Comparison of ENCODE assay signal across 8 mouse cellular contexts in genomic region chr3:129724505-129724904, GRCm38 (mm10). TPM values are rescaled to one million over a fixed set of nuclear protein-coding genes. Genes with fewer than 3 reads are reported as not detected.
DNase-seq lines count a peak whose midpoint lies in the region; ATAC-seq lines count a peak whose summit lies in the region.

No protein-coding gene starts in this region.

- H3K4me3 ChIP-seq in hindbrain, embryonic 14.5 days (replicated peaks; ENCODE audit: low read length): peak overlapping the region; percentile 55
- H3K4me3 ChIP-seq in midbrain, embryonic 14.5 days (replicated peaks; ENCODE audit: low read depth, low read length): peak overlapping the region; percentile 42

- ATAC-seq in hindbrain, embryonic 14.5 days (ENCODE audit: low FRiP score): peak; percentile 22; the same call in 1 of the 2 replicates
- peak; percentile 39; the same call in 1 of the 2 replicates for ATAC-seq in midbrain, embryonic 14.5 days (ENCODE audit: low FRiP score, low TSS enrichment)

- peak; percentile 22 for DNase-seq in kidney, postnatal 10 days
- DNase-seq in kidney, postnatal 4 days: no peak
- DNase-seq in cerebellum, postnatal 14 days: peak; percentile 13 to 26
- no peak for DNase-seq in hindbrain, embryonic 14.5 days (ENCODE audit: low spot score)
- peak; percentile 7 for DNase-seq in midbrain, embryonic 14.5 days
- no peak for DNase-seq in layer of hippocampus, postnatal 25 days (ENCODE audit: extremely low spot score in 1 of 2, low spot score in 1 of 2)
- DNase-seq in right cerebral cortex, postnatal 25 days: no peak
- DNase-seq in gastrocnemius, postnatal 10 days: no peak

- no peaks in the 10 kb centered on the region for H3K9me3 ChIP-seq in hindbrain, embryonic 14.5 days (ENCODE audit: control insufficient read depth, low read length)
- no peaks in the 10 kb centered on the region for H3K9me3 ChIP-seq in midbrain, embryonic 14.5 days (ENCODE audit: control insufficient read depth, low read length)

- peak overlapping the region; percentile 92; the same call in 1 of the 2 replicates for H3K27ac ChIP-seq in hindbrain, embryonic 14.5 days
- peak overlapping the region; percentile 75; the same call in 1 of the 2 replicates for H3K27ac ChIP-seq in midbrain, embryonic 14.5 days (replicated peaks; ENCODE audit: low read depth, low read length)

- peak overlapping the region; percentile 64 for H3K9ac ChIP-seq in hindbrain, embryonic 14.5 days
- peak overlapping the region; percentile 34 for H3K9ac ChIP-seq in midbrain, embryonic 14.5 days (replicated peaks; ENCODE audit: low read length)

- H3K4me2 ChIP-seq in hindbrain, embryonic 14.5 days (replicated peaks): peak overlapping the region; percentile 60
- peak overlapping the region; percentile 65 for H3K4me2 ChIP-seq in midbrain, embryonic 14.5 days (ENCODE audit: low read length)

- WGBS in hindbrain, embryonic 14.5 days: 62% methylated on average over 5 of the region's 5 CpGs
- 63% methylated on average over 5 of the region's 5 CpGs for WGBS in midbrain, embryonic 14.5 days

- H3K4me1 ChIP-seq in hindbrain, embryonic 14.5 days (replicated peaks; ENCODE audit: control insufficient read depth, insufficient read depth, low read length): peaks cover 4% of the 10 kb centered on the region; the same call in 1 of the 2 replicates
- H3K4me1 ChIP-seq in midbrain, embryonic 14.5 days (ENCODE audit: control insufficient read depth, insufficient read depth, low read length): peaks cover 4% of the 10 kb centered on the region

- no peaks in the 10 kb centered on the region for H3K36me3 ChIP-seq in hindbrain, embryonic 14.5 days (replicated peaks; ENCODE audit: control insufficient read depth, insufficient read depth)
- H3K36me3 ChIP-seq in midbrain, embryonic 14.5 days (ENCODE audit: control insufficient read depth, insufficient read depth, low read length): no peaks in the 10 kb centered on the region

- no peaks in the 10 kb centered on the region for H3K27me3 ChIP-seq in hindbrain, embryonic 14.5 days (ENCODE audit: control insufficient read depth, insufficient read depth, low read length)
- H3K27me3 ChIP-seq in midbrain, embryonic 14.5 days (ENCODE audit: control insufficient read depth, insufficient read depth, low read length): no peaks in the 10 kb centered on the region

RNA-seq across cellular contexts. Expression of gene Egf, which starts 30.6 kb away (rescaled TPM):
- 2.2 and 2.9 TPM in 2 replicates for polyA plus RNA-seq in hindbrain, embryonic 14.5 days (2014; fragmentation: Nextera tagmentation; extraction: Ambion mirVana)
- polyA plus RNA-seq in midbrain, embryonic 14.5 days (2014; fragmentation: Nextera tagmentation; extraction: Ambion mirVana): 1.8 TPM in 2 replicates
- total RNA-seq in layer of hippocampus, postnatal 25 days (2021): 1 to 10 TPM; 1.8 to 2.1 TPM
- total RNA-seq in gastrocnemius, postnatal 10 days (2021): 10 to 100 TPM; 23.2 to 32.1 TPM

Comparison
In these comparisons a context has a peak if more than half of its experiments do, and no peak if none do; other contexts are left out.
1. DNase-seq: peak in kidney, postnatal 10 days (single experiment), cerebellum, postnatal 14 days (2 of 2) and midbrain, embryonic 14.5 days (single experiment); none in kidney, postnatal 4 days (0 of 2), hindbrain, embryonic 14.5 days (single experiment), layer of hippocampus, postnatal 25 days (0 of 2), right cerebral cortex, postnatal 25 days (single experiment) and gastrocnemius, postnatal 10 days (single experiment).
2. RNA of gene Egf, which starts 30.6 kb away (total RNA-seq): 23.2 to 32.1 TPM in gastrocnemius, postnatal 10 days; 1.8 to 2.1 TPM in layer of hippocampus, postnatal 25 days; every median in the first group is over 4 times any median in the second.